Mouse (Mus musculus) MN1 (cell line): Measurements from ENCODE around the gene Zpbp2.
"Not testable (repeated sequence)": the region's sequence is repeated elsewhere in the genome, so short reads cannot be mapped to it uniquely, and the experiment has no call there.

Source experiments
- DNase-seq: peaks from one replicate; pipeline ENCODE4 v3.0.0-alpha.2; 2016; ENCODE audit warnings: low spot score

Zpbp2 gene

DNA sequence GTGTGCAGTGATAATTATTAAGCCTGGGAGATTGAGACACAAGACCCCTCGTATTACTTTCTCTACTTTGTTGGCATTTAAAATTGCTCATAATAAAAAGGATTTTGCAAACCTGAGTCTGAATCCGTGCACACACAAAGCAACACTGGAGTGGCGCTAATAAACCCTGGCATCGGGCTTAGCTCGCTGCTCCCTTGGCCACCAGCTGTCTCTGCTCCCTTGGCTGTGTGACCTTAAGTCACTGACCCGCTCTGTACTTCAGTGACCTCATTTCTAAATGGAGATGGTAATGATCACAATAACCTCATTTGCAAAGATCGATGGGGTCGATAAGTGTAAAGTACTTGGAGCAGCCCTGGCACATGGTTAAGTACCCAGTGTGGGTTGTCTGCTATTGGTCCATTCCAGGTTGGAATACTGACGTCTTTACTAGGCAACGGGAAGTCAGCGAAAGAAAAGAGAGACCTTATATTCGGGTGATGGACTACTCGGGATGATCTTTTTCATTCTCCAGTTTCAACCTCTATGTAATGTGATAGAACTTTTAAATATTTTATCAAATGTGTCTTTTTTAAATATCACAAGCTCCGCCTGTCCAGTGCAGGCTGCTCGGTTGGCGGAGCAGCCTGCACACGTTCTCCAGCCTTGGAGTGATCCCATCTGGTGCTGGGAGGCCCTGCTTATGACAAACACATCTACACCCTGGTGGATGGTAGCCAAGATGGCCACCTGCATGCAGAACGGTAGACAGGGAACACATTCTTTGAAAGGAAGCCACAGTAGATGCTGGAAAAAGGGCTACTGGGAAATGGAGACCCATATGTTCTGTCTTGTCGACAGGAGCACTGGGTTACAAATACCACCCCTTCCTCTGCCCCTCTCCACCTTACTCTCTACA lies 39.9 kb downstream of the Zpbp2 start:
- peak; percentile 33 for DNase-seq

DNA sequence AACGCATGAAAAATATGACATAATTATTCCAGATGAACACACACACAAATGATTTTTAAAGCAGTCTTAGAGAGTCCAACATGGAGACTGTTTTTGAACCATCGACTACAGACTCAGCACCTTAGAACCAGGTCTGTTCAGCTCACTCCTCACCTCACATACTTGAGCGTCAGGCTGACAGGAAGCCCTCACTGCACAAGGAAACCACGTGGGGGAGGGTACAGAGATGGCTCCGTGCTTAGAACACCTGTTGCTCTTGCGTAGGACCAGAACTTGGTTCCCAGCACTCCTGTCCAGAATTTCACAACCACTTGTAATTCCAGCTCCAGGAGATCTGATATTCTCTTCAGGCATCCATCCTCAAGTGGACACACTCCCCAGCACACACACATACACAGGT lies 44.1 kb downstream of the Zpbp2 start:
- no peak for DNase-seq

DNA sequence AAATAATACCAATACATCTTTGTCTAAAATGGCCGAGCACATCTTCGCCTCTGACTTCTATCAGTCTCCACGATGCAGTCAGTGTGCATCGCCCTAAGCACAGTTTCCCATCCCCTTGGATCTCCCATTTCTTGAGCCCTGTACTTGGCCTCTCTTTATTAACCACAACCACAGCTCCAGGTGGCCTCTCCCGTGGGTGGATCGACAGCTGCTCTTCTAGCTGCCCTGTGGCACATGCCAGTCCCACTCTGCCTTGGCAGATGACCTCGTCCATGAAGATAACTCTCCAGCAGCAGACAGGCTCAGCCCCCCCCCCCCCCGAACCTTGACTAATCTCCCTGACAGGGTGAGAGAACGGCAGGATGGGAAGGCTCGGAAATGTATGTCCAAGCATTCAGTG lies 44.6 kb downstream of the Zpbp2 start:
- no peak for DNase-seq

DNA sequence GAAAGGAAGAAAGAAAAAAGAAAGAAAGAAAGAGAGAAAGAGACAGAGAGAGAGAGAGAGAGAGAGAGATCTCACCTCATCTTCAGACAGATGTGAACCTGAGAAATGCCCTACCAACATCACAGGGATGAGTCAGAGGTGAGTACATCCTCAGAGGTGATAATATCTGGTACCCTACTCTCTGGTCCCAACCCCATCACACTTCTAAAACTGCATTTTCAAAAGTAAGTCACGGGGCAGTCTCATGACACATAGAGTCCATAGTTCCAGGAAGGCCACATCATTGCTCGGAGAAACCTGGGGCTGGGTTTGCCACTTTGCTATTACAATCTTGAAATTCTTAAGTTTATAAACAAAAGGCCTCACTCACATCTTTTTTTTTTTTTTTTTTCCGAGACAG lies 45.1 kb downstream of the Zpbp2 start:
- DNase-seq: no peak

DNA sequence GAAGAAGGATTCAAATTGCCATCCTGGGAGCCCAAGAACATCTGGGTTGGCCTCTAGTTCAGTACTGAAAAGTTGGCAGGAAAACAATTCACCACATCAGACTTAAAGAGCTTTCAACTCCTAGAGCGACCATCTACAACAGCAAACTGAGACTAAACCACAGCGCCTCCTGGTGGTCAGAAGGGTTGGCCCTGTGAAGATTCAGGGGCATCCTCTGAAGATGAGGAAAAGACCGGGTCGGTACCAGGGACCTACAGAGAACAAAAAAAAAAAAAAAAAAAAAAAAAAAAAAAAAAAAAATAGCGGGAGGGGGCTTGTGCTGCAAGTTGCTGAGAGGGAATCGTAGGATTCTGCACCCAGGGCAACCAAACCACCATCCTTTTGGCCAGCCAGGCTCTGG lies 46.5 kb downstream of the Zpbp2 start:
- peak; percentile 63 for DNase-seq

DNA sequence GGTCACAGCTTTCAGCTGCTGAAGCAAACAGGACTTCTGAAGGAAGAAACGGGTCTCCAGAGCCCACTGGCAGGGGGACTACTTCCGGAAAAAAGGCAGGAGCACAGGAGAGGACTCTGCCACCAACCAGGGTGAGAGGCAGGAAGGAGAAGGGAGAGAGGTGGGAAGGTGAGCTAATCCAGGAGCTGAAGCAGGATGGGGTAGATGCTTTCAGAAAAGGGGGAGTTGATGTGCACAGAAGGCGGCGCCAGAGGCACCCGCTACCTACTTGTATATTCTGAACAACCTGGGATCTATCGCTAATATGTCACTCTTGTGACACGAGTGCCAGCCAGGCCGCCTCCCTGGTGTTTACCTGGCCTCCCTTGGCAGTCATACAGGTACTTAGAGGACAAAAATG lies 47.1 kb downstream of the Zpbp2 start, which contains the start of gene Lrrc3c:
Lrrc3c (plus strand) TSS at position 301 of the 400 bp plus-strand sequence.
- no peak for DNase-seq

DNA sequence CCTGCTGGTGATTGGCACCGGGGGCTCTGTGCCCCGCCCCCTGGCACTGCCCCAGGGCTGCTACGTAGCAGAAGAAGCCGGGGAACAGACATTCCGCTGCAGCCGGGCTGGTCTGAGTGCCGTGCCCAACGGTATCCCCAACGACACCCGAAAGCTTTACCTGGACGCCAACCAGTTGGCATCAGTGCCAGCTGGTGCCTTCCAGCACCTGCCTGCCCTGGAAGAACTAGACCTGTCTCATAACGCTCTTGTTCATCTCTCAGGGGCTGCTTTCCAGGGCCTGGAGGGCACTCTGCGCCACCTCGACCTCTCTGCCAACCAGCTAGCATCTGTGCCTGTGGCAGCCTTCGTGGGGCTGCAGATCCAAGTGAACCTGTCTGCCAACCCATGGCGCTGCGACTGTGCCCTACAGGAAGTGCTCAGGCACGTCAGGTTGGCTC lies 48.0 kb downstream of the Zpbp2 start:
- DNase-seq: no peak

DNA sequence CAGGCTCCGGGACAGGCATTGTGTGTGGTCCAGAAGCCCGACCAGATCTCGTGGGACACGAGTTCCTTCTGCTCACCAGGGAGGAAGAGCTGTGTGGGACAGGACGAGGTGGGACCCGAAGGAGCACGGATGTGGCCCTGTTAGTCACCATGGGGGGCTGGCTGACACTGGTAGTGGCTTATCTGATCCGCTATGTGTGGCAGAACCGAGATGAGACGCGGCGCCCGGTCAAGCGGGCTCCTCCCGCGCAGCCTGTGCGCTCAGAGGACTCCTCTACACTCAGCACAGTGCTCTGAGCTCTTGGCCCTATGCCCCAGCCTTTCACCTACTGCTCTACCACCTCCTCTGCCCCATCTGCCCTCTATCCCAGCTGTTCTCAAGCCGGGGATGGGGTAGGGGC lies 48.4 kb downstream of the Zpbp2 start:
- DNase-seq: no peak

DNA sequence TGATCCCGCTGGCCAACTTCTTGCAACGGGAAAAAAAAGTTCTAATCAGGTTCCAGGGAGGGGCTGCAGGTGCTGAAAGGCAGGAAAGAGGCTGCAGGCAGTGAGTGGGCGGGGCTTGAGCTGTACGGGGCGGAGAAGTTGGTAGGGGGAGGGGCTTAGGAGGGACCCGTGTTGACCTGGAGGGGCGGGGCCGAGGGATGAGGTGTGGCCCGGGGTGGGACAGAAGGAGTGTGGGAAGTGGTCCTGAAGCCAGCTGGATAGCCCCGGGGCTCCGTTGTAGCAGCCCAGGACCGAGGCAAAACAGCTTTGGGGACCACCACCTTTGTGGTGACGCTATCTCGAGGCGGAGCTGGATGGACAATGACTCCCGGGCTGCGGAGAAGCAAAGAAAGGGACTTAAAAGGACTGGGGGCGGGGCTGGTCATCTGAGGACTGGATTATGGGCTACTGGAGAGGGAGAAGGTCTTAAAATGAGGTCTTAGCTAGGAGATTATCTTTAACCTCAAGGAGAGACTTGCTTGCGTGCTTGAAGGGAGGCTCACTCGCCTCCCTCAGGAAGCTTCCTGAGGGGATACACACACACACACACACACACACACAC lies 51.3 kb downstream of the Zpbp2 start:
- DNase-seq: no peak

DNA sequence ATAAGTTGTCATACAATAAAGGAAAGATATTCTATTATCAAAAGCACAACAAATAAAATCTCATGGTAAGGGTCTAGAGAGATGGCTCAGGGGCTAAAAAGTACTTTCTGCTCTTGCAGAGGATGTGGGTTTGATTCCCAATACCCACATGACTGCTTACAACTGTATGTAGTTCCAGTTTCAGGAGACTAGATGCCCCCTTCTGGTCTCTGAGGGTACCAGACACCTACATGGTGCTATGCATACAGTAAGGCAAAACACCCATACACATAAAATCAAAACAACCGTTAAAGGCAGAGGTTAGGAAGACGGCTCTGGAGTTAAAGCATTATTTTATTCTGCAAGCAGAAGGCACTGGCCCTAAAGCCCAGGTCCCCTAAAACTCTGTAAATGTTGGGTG lies 53.1 kb downstream of the Zpbp2 start:
- DNase-seq: no peak

DNA sequence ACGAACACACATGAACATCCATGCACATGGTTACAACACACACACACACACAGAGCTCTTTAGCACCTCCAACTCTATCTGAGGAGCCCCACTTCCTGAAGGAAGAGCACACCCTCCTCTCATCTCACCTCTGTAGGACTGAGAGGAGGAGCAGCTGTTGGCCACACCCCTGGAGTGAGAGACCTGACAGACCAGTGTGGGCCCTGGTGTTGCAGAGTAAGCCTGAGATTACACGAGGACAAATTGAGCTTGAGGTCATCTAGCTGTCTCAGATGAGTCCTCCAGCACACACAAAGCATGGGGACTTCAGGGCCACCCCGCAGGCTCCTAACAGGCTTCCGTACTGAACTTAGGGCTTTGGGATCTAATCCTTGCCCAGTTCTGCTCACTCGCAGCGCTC lies 54.0 kb downstream of the Zpbp2 start:
- DNase-seq: not testable (repeated sequence)

DNA sequence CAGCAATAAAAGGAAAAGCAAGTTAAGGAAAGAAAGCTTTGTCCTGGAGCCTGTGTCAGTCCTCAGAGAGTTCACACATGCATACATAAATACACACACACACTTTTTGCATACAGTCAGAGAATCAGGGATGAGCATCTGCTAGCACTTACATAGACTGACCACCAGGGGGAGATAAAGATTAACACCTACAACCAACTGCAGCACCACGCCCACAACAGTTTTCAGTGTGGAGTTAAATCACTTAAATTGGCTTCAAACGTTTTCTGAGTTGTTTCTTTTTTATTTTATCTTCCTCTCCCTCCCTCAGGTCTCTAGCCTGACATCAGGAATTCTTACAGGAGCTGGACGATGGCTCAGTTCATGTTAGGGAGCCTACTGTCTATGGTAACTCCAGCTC lies 55.9 kb downstream of the Zpbp2 start:
- peak; percentile 69 for DNase-seq
